Mouse (Mus musculus): ENCODE data around the gene Mrps24. TPM values are rescaled to one million over a fixed set of nuclear protein-coding genes. Genes with fewer than 3 reads are reported as not detected.

Mrps24 gene
- polyA plus RNA-seq, 1 experiment from 2014 or later = 181 TPM

DNA sequence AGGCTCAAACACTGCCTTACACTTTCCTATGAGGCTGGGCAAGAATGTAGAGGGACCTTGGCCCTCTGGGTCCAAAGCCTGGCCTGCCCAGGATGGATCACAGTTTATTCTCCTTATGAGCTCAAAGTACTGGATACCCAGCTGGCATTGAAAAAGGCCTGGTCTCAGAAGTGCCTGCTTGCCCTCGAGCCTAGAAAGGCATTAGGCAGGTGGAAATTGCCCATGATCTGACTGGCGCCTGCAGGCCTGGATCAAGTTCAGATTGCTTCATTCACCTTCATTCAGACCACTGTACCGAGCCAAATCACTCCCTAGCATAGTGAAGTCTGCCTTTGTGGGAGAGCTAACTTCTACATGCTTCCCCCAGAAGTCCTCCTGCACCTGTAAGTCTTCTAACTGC is 24.4 kb upstream of the Mrps24 start:
- Histone ChIP-seq H3K4me1 (ENCODE audit: control insufficient read depth, insufficient read depth, low read length) (peaks cover 9% of the 10 kb centered on the region; the same call in 1 of the 2 replicates), H3K9me3 (replicated peaks; ENCODE audit: control insufficient read depth, low read length, poor library complexity, severe bottlenecking) (no peaks in the 10 kb centered on the region), H3K27ac (ENCODE audit: low read length) (0 out of 2 replicates have a peak overlapping the region, but pooled peaks have one; percentile 11), H3K36me3 (ENCODE audit: control insufficient read depth, insufficient read depth, low read length) (no peaks in the 10 kb centered on the region), H3K27me3 (ENCODE audit: control insufficient read depth, insufficient read depth, low read depth, low read length) (no peaks in the 10 kb centered on the region), H3K4me3 (ENCODE audit: low read depth, low read length) (peak overlapping the region; percentile 97), H3K9ac (ENCODE audit: low read depth, low read length) (peak overlapping the region; percentile 99), H3K4me2 (ENCODE audit: low read length) (peak overlapping the region; percentile 89)
- 57% methylated on average over 3 of the region's 3 CpGs for WGBS
- ATAC-seq = no peak

DNA sequence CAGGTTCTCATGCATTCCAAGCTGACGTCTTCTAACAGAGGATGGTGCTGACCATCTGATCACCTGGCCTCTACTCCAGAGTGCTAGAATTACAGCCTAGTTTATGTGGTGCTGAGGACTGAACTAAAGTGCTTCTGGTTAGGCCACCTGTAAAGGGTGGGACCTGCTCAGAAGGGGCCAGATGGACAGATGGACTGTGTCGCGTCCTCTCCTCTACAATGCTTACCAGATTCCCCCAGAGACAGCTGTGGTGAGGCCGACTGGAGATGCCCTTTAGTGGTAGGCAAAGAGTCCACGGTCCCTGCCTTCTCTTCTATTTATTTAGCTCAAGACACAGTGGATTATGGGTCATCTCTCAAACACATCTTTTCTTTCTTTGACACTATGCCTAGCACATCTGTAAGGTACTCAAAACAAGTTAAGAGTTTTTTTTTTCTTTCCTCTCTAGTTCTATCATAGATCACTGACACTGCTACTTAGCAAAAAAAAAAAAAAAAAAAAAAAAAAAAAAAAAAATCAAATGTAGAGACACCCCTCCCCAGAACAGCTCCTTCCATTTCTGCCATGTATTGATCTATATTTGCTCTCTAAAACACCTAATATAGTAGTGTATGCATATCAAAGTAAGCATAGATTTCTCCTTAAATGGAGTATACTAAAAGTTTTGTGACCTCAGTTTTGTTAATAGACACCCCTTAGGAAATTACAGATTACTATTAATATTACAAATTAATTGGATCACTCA is 23.6 kb upstream of the Mrps24 start:
- no peaks in the 10 kb centered on the region for H3K36me3 ChIP-seq (ENCODE audit: control insufficient read depth, insufficient read depth, low read length)
- H3K27me3 ChIP-seq (ENCODE audit: control insufficient read depth, insufficient read depth, low read depth, low read length) = no peaks in the 10 kb centered on the region
- no peak overlapping the region for H3K27ac ChIP-seq (ENCODE audit: low read length)
- H3K4me3 ChIP-seq (ENCODE audit: low read depth, low read length) = no peak overlapping the region
- peaks cover 9% of the 10 kb centered on the region; the same call in 1 of the 2 replicates for H3K4me1 ChIP-seq (ENCODE audit: control insufficient read depth, insufficient read depth, low read length)
- no peak for ATAC-seq
- no peak overlapping the region for H3K4me2 ChIP-seq (ENCODE audit: low read length)
- no peaks in the 10 kb centered on the region for H3K9me3 ChIP-seq (replicated peaks; ENCODE audit: control insufficient read depth, low read length, poor library complexity, severe bottlenecking)
- no peak overlapping the region for H3K9ac ChIP-seq (ENCODE audit: low read depth, low read length)
- 85% methylated on average over 5 of the region's 5 CpGs for WGBS

DNA sequence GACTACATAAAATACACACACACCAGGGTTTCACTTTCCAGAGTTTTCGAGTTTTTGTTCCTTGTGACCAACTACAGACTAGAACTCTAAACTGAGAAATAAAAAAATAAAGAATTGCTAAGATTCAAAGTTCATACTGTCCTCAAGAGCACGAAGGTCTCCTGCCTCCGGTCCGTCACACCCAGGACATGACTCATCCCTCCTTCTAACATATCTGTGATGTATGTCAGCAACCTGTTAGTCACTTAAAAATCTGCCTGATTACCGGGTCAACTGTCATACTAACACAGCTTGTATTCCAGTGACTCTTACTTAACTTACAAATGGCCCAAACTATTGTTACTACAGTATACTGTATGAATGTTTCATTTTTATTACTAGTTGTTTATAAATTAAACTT is 21.7 kb upstream of the Mrps24 start:
- Histone ChIP-seq H3K36me3 (ENCODE audit: control insufficient read depth, insufficient read depth, low read length) (no peaks in the 10 kb centered on the region), H3K27me3 (ENCODE audit: control insufficient read depth, insufficient read depth, low read depth, low read length) (no peaks in the 10 kb centered on the region), H3K4me3 (ENCODE audit: low read depth, low read length) (no peak overlapping the region), H3K27ac (ENCODE audit: low read length) (no peak overlapping the region), H3K4me1 (ENCODE audit: control insufficient read depth, insufficient read depth, low read length) (peaks cover 9% of the 10 kb centered on the region; the same call in 1 of the 2 replicates), H3K9ac (ENCODE audit: low read depth, low read length) (no peak overlapping the region), H3K9me3 (replicated peaks; ENCODE audit: control insufficient read depth, low read length, poor library complexity, severe bottlenecking) (no peaks in the 10 kb centered on the region), H3K4me2 (ENCODE audit: low read length) (no peak overlapping the region)
- WGBS = 92% methylated on average over 5 of the region's 5 CpGs
- no peak for ATAC-seq

DNA sequence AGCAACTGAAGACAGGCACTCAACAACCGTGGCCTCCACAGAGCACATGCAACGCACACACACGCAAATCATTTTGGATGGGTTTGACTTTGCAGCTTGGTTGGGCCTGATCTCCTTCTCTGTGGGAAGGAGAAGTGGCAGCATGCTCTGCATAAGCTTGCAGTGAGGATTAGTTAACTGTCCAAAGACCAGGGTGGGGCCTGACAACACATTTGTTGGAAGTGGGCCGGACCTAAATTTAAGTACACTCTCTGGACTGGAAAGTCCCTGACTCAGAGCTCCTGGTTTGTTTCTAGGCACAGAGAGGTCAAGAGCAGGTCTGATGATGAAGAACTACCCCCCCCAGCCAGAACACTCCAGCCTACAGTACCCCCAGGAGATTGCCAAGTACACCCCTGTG is 18.8 kb upstream of the Mrps24 start:
- Histone ChIP-seq H3K4me1 (ENCODE audit: control insufficient read depth, insufficient read depth, low read length) (no peaks in the 10 kb centered on the region; the same call in 1 of the 2 replicates), H3K4me2 (ENCODE audit: low read length) (no peak overlapping the region), H3K9me3 (replicated peaks; ENCODE audit: control insufficient read depth, low read length, poor library complexity, severe bottlenecking) (no peaks in the 10 kb centered on the region), H3K36me3 (ENCODE audit: control insufficient read depth, insufficient read depth, low read length) (no peaks in the 10 kb centered on the region), H3K27me3 (ENCODE audit: control insufficient read depth, insufficient read depth, low read depth, low read length) (no peaks in the 10 kb centered on the region), H3K4me3 (ENCODE audit: low read depth, low read length) (no peak overlapping the region), H3K9ac (ENCODE audit: low read depth, low read length) (no peak overlapping the region), H3K27ac (ENCODE audit: low read length) (no peak overlapping the region)
- no peak for ATAC-seq
- 92% methylated on average over 4 of the region's 4 CpGs for WGBS

DNA sequence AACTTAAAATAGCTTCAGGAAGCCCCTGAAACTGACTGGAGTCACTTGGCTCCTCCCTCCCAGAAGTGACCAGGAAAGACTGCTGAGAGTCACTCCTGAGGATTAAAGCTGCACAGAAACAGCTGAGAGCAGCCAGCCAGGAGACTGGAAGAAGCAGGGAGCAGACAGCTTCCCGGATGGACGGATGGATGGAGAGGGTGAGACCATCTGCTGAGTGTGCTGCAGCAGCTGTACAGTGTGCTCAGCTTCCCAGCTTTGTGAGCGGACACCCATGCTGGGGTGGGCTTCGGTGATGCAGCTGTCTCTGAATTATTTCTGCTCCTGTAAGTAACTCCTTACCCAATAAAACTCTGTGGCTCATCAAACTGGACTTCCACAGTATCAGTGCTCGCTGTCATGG is 16.9 kb upstream of the Mrps24 start:
- no peak overlapping the region for H3K27ac ChIP-seq (ENCODE audit: low read length)
- H3K4me2 ChIP-seq (ENCODE audit: low read length) = no peak overlapping the region
- no peaks in the 10 kb centered on the region for H3K9me3 ChIP-seq (replicated peaks; ENCODE audit: control insufficient read depth, low read length, poor library complexity, severe bottlenecking)
- ATAC-seq = no peak
- H3K9ac ChIP-seq (ENCODE audit: low read depth, low read length) = no peak overlapping the region
- H3K36me3 ChIP-seq (ENCODE audit: control insufficient read depth, insufficient read depth, low read length) = no peaks in the 10 kb centered on the region
- no peaks in the 10 kb centered on the region for H3K4me1 ChIP-seq (ENCODE audit: control insufficient read depth, insufficient read depth, low read length)
- no peak overlapping the region for H3K4me3 ChIP-seq (ENCODE audit: low read depth, low read length)
- no peaks in the 10 kb centered on the region for H3K27me3 ChIP-seq (ENCODE audit: control insufficient read depth, insufficient read depth, low read depth, low read length)
- WGBS = 63% methylated on average over 5 of the region's 5 CpGs

DNA sequence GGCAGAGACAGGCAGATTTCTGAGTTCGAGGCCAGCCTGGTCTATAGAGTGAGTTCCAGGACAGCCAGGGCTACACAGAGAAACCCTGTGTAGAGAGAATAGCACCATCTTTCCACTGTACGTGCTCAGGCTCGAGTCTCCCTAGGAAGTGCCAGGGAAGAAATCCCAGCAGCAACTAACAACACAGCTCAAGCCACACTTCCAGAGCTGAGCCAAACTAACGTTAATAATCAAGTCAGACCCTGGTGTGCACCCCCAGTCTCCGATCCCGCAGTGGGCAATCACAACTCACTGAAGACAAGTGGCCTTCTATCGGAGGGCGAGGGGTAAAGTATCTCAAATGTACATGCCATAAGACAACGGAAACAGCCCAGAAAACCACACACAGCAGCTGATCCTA is 14.1 kb upstream of the Mrps24 start:
- H3K4me1 ChIP-seq (ENCODE audit: control insufficient read depth, insufficient read depth, low read length) = no peaks in the 10 kb centered on the region
- no peak overlapping the region for H3K4me3 ChIP-seq (ENCODE audit: low read depth, low read length)
- 92% methylated on average over 9 of the region's 9 CpGs for WGBS
- H3K4me2 ChIP-seq (ENCODE audit: low read length) = no peak overlapping the region
- H3K27me3 ChIP-seq (ENCODE audit: control insufficient read depth, insufficient read depth, low read depth, low read length) = no peaks in the 10 kb centered on the region
- no peaks in the 10 kb centered on the region for H3K9me3 ChIP-seq (replicated peaks; ENCODE audit: control insufficient read depth, low read length, poor library complexity, severe bottlenecking)
- no peak overlapping the region for H3K9ac ChIP-seq (ENCODE audit: low read depth, low read length)
- no peaks in the 10 kb centered on the region for H3K36me3 ChIP-seq (ENCODE audit: control insufficient read depth, insufficient read depth, low read length)
- H3K27ac ChIP-seq (ENCODE audit: low read length) = no peak overlapping the region
- ATAC-seq = no peak

DNA sequence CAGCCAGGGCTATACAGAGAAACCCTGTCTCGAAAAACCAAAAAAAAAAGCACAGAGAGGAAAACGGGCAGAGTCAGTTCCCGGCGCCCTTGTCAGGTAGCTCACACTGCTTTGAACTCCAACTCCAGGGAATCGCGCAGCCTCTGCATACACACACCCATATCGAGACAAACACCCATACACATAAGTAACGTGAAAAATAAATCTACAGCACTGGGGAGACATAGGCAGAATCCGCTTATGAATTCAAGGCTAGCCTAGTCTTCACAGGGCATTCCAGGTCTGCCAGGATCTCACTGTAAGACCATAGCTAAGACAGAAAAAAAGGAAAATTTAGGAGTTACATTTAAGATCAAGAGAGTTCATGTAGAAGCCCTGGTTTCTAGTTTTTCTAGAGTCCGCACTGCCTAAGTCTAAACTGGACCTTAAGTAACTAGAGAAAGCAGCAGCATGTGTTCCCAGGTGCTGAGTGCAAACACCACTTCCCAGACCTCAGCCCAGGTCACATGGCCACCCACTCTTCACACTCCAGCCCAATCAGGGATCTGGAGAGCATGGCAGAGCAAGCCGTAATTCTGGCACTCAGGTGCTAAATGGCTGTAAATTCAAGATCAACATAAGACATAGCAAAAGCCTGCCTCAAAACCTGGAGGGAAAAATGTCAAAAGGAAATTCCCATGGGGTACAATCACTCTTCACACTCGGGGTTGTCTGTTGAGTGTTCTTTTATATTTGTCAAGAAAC is 3.3 kb upstream of the Mrps24 start:
- WGBS = 95% methylated on average over 12 of the region's 12 CpGs
- Histone ChIP-seq H3K4me1 (ENCODE audit: control insufficient read depth, insufficient read depth, low read length) (no peaks in the 10 kb centered on the region), H3K9ac (ENCODE audit: low read depth, low read length) (no peak overlapping the region), H3K4me3 (ENCODE audit: low read depth, low read length) (no peak overlapping the region), H3K4me2 (ENCODE audit: low read length) (no peak overlapping the region), H3K27me3 (ENCODE audit: control insufficient read depth, insufficient read depth, low read depth, low read length) (no peaks in the 10 kb centered on the region), H3K36me3 (ENCODE audit: control insufficient read depth, insufficient read depth, low read length) (peaks cover 32% of the 10 kb centered on the region), H3K9me3 (replicated peaks; ENCODE audit: control insufficient read depth, low read length, poor library complexity, severe bottlenecking) (no peaks in the 10 kb centered on the region), H3K27ac (ENCODE audit: low read length) (no peak overlapping the region)
- ATAC-seq = no peak

DNA sequence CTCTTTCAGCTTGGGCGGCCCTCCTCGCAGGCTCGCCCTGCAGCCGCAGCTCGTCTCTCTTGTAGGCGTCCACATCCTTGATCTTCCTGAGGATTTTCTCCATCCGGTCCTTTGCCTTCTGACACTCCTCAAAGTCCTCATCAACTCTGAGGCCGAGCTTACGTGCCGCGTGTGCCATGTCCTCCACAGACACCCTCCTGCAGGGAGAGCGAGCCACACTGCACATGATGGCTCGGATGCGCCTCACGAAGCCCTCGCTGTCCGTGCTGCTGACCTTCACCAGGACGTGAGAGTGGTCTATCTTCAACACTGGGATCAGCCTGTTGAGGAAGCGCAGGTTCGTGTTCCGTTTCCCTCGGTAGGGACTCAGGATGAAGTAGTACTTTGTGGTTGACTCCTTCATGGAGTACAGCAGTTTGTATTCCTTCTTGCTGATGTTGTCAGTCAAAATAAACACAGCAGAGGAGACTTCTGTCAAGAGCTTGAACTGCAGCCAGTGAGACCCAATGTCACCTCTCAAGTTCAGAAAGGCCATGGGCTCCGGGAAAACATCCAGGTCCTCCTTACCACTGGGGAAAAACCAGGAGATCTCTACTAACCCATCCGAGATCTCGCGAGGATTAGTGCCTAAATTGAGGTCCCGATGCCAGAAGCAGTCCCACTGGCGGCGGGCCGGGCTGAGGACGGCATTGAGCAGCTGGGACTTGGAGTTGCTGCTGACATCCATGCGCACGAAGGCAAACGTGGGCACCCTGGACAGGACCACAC is 1.6 kb upstream of the Mrps24 start:
- ATAC-seq = no peak
- H3K4me3 ChIP-seq (ENCODE audit: low read depth, low read length) = no peak overlapping the region
- H3K4me2 ChIP-seq (ENCODE audit: low read length) = no peak overlapping the region
- H3K27ac ChIP-seq (ENCODE audit: low read length) = no peak overlapping the region
- peaks cover 26% of the 10 kb centered on the region for H3K36me3 ChIP-seq (ENCODE audit: control insufficient read depth, insufficient read depth, low read length)
- no peaks in the 10 kb centered on the region for H3K27me3 ChIP-seq (ENCODE audit: control insufficient read depth, insufficient read depth, low read depth, low read length)
- WGBS = 90% methylated on average over 34 of the region's 34 CpGs
- H3K9ac ChIP-seq (ENCODE audit: low read depth, low read length) = no peak overlapping the region
- no peaks in the 10 kb centered on the region for H3K4me1 ChIP-seq (ENCODE audit: control insufficient read depth, insufficient read depth, low read length)
- H3K9me3 ChIP-seq (replicated peaks; ENCODE audit: control insufficient read depth, low read length, poor library complexity, severe bottlenecking) = no peaks in the 10 kb centered on the region
